Mouse (Mus musculus): ENCODE data around the gene Camkk1.

DNA sequence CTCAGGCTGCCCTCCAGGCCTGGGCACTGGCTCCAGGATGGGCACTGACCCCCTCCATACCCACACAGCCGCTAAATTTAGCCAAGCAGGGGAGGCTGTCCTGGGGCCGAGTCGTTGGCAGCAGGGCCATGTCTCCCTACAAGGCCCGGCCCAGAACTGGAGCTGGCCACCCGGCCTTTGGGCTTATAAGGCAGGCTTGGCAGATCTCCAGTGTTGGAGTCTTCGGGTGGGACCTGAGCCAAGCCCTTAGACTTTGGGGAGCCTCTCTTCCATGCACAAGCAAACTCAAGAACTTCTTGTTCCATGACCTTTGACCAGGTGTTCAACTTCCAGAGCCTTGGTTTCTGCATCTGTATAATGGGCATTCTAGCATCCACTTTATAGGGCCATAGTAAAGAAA, 22.5 kb upstream of the Camkk1 start:
- TF ChIP-seq CTCF (IDR thresholded peaks at IDR 0.05; ENCODE audit: borderline replicate concordance, extremely low read depth, insufficient read depth, insufficient read length) (no peak), POLR2A (IDR thresholded peaks at IDR 0.05; ENCODE audit: borderline replicate concordance, extremely low read depth, insufficient read depth, insufficient read length, poor library complexity, severe bottlenecking) (no peak)

Measured in brain, embryonic 14.5 days (tissue).